ENCODE assay signal across 11 mouse cellular contexts in genomic region chr11:8958572-8958971, GRCm38 (mm10). TPM values are rescaled to one million over a fixed set of nuclear protein-coding genes. Genes with fewer than 3 reads are reported as not detected.
A peak's percentile ranks its signal among the peaks of the same experiment; 100 is the strongest.
DNase-seq lines count a peak whose midpoint lies in the region; ATAC-seq and TF ChIP-seq lines count a peak whose summit lies in the region.
"Had no signal": no experiment of that assay in that cellular context is flagged by ENCODE, and none has a peak within 500 bp of the region (broad histone marks: within the 10 kb centered on the region; RNA-seq: fewer than 3 reads in every experiment).

No protein-coding gene starts in this region.

- H3K36me3 ChIP-seq in forebrain, embryonic 15.5 days: no peaks in the 10 kb centered on the region
- no peaks in the 10 kb centered on the region for H3K36me3 ChIP-seq in forebrain, embryonic 13.5 days (ENCODE audit: poor library complexity, severe bottlenecking)
- H3K36me3 ChIP-seq in midbrain, postnatal 0 days (ENCODE audit: insufficient read depth, low read length): no peaks in the 10 kb centered on the region
- no peaks in the 10 kb centered on the region for H3K36me3 ChIP-seq in midbrain, embryonic 11.5 days (ENCODE audit: control insufficient read depth, insufficient read depth, low read length)
- H3K36me3 ChIP-seq: liver, embryonic 12.5 days had no signal

- 0 out of 2 replicates have a peak, but pooled peaks have one; percentile 23 for ATAC-seq in forebrain, embryonic 15.5 days (replicated peaks)
- no peak for ATAC-seq in forebrain, embryonic 13.5 days
- ATAC-seq in midbrain, postnatal 0 days (ENCODE audit: low FRiP score): no peak
- no peak for ATAC-seq in midbrain, embryonic 11.5 days (ENCODE audit: low FRiP score)
- ATAC-seq: liver, embryonic 12.5 days had no signal

- no peak overlapping the region for H3K4me3 ChIP-seq in forebrain, embryonic 15.5 days
- H3K4me3 ChIP-seq in forebrain, embryonic 13.5 days: no peak overlapping the region
- no peak overlapping the region for H3K4me3 ChIP-seq in midbrain, postnatal 0 days (ENCODE audit: low read depth, low read length)
- no peak overlapping the region for H3K4me3 ChIP-seq in midbrain, embryonic 11.5 days (ENCODE audit: low read depth, low read length)
- H3K4me3 ChIP-seq: liver, embryonic 12.5 days had no signal

- H3K9ac ChIP-seq in forebrain, embryonic 15.5 days (replicated peaks): no peak overlapping the region
- H3K9ac ChIP-seq in forebrain, embryonic 13.5 days: no peak overlapping the region
- no peak overlapping the region for H3K9ac ChIP-seq in midbrain, postnatal 0 days (replicated peaks; ENCODE audit: low read length, poor library complexity, severe bottlenecking)
- no peak overlapping the region for H3K9ac ChIP-seq in midbrain, embryonic 11.5 days (ENCODE audit: low read length)
- H3K9ac ChIP-seq: liver, embryonic 12.5 days had no signal

- TF ChIP-seq CTCF in midbrain, postnatal 0 days (IDR thresholded peaks at IDR 0.05): no peak

- no peak overlapping the region for H3K4me2 ChIP-seq in forebrain, embryonic 15.5 days (replicated peaks)
- no peak overlapping the region for H3K4me2 ChIP-seq in forebrain, embryonic 13.5 days
- H3K4me2 ChIP-seq in midbrain, postnatal 0 days (ENCODE audit: low read depth, low read length, poor library complexity, severe bottlenecking): no peak overlapping the region
- no peak overlapping the region for H3K4me2 ChIP-seq in midbrain, embryonic 11.5 days
- H3K4me2 ChIP-seq: liver, embryonic 12.5 days had no signal

- WGBS in forebrain, embryonic 15.5 days: 39% methylated on average over 10 of the region's 10 CpGs
- 35% methylated on average over 10 of the region's 10 CpGs for WGBS in forebrain, embryonic 13.5 days
- WGBS in midbrain, postnatal 0 days: 56% methylated on average over 10 of the region's 10 CpGs
- 68% methylated on average over 10 of the region's 10 CpGs for WGBS in midbrain, embryonic 11.5 days

- H3K4me1 ChIP-seq in forebrain, embryonic 15.5 days: 0 out of 2 replicates have a peak, but pooled peaks cover 4% of the 10 kb centered on the region
- peaks cover 3% of the 10 kb centered on the region; the same call in 1 of the 2 replicates for H3K4me1 ChIP-seq in forebrain, embryonic 13.5 days
- H3K4me1 ChIP-seq in midbrain, postnatal 0 days (ENCODE audit: insufficient read depth, low read length): 0 out of 2 replicates have a peak, but pooled peaks cover 3% of the 10 kb centered on the region
- no peaks in the 10 kb centered on the region for H3K4me1 ChIP-seq in midbrain, embryonic 11.5 days (ENCODE audit: control insufficient read depth, insufficient read depth, low read length)
- H3K4me1 ChIP-seq: liver, embryonic 12.5 days had no signal

- DNase-seq in midbrain, postnatal 0 days (ENCODE audit: low spot score): peak; percentile 50
- no peak for DNase-seq in midbrain, embryonic 11.5 days (ENCODE audit: low spot score, missing footprints)
- DNase-seq in layer of hippocampus, adult 9-11 months: peak; percentile 50
- peak; percentile 15 for DNase-seq in telencephalon, adult 2 months (ENCODE audit: low read depth, low spot score)
- DNase-seq in gastrocnemius, postnatal 25 days: no peak
- DNase-seq in thymus, postnatal 25 days: no peak
- DNase-seq: cerebellum, adult 11 months had no signal

- no peak overlapping the region; the same call in 1 of the 2 replicates for H3K27ac ChIP-seq in forebrain, embryonic 15.5 days (replicated peaks)
- H3K27ac ChIP-seq in forebrain, embryonic 13.5 days: no peak overlapping the region
- H3K27ac ChIP-seq in midbrain, postnatal 0 days (ENCODE audit: low read depth, low read length): peak overlapping the region; percentile 43; the same call in 1 of the 2 replicates
- no peak overlapping the region for H3K27ac ChIP-seq in midbrain, embryonic 11.5 days (ENCODE audit: low read depth, low read length)
- H3K27ac ChIP-seq: liver, embryonic 12.5 days had no signal

- H3K9me3 ChIP-seq in forebrain, embryonic 15.5 days: no peaks in the 10 kb centered on the region
- no peaks in the 10 kb centered on the region; the same call in 1 of the 2 replicates for H3K9me3 ChIP-seq in forebrain, embryonic 13.5 days (replicated peaks)
- H3K9me3 ChIP-seq in midbrain, postnatal 0 days (ENCODE audit: low read length): no peaks in the 10 kb centered on the region
- H3K9me3 ChIP-seq in midbrain, embryonic 11.5 days (ENCODE audit: control insufficient read depth, low read length): no peaks in the 10 kb centered on the region
- H3K9me3 ChIP-seq: liver, embryonic 12.5 days had no signal

- no peaks in the 10 kb centered on the region for H3K27me3 ChIP-seq in forebrain, embryonic 15.5 days
- no peaks in the 10 kb centered on the region for H3K27me3 ChIP-seq in forebrain, embryonic 13.5 days
- H3K27me3 ChIP-seq in midbrain, postnatal 0 days (ENCODE audit: insufficient read depth, low read length): no peaks in the 10 kb centered on the region
- no peaks in the 10 kb centered on the region for H3K27me3 ChIP-seq in midbrain, embryonic 11.5 days (ENCODE audit: control insufficient read depth, insufficient read depth, low read length)
- H3K27me3 ChIP-seq: liver, embryonic 12.5 days had no signal

RNA-seq across cellular contexts. Expression of gene Pkd1l1, which starts 14.5 kb away (rescaled TPM):
- 0.27 and 0.31 TPM in 2 replicates for polyA plus RNA-seq in forebrain, embryonic 15.5 days (2015; fragmentation: Nextera tagmentation; extraction: Ambion mirVana)
- 0.04 and 0.09 TPM in 2 replicates for polyA plus RNA-seq in forebrain, embryonic 13.5 days (2015; fragmentation: Nextera tagmentation; extraction: Ambion mirVana)
- 0.22 and 1.6 TPM in 2 replicates for total RNA-seq in midbrain, postnatal 0 days (2014; rRNA removed)
- 0.27 and 0.57 TPM in 2 replicates for polyA plus RNA-seq in midbrain, postnatal 0 days (2015; fragmentation: Nextera tagmentation; extraction: Ambion mirVana)
- not detected in 2 replicates for polyA plus RNA-seq in midbrain, embryonic 11.5 days (2014; fragmentation: Nextera tagmentation; extraction: Ambion mirVana)
- not detected for total RNA-seq in gastrocnemius, postnatal 25 days (2021)
- total RNA-seq: gastrocnemius, postnatal 4 days had no signal

RNA-seq across cellular contexts. Expression of gene Hus1, which starts 52.4 kb away (rescaled TPM):
- polyA plus RNA-seq in forebrain, embryonic 15.5 days (2015; fragmentation: Nextera tagmentation; extraction: Ambion mirVana): 9.3 and 10.0 TPM in 2 replicates
- polyA plus RNA-seq in forebrain, embryonic 13.5 days (2015; fragmentation: Nextera tagmentation; extraction: Ambion mirVana): 13.8 and 14.5 TPM in 2 replicates
- 17.0 and 18.9 TPM in 2 replicates for total RNA-seq in midbrain, postnatal 0 days (2014; rRNA removed)
- polyA plus RNA-seq in midbrain, postnatal 0 days (2015; fragmentation: Nextera tagmentation; extraction: Ambion mirVana): 7.2 and 8.7 TPM in 2 replicates
- 22.0 and 22.6 TPM in 2 replicates for polyA plus RNA-seq in midbrain, embryonic 11.5 days (2014; fragmentation: Nextera tagmentation; extraction: Ambion mirVana)
- total RNA-seq in gastrocnemius, postnatal 25 days (2021): 1 to 10 TPM; 7.4 to 8.0 TPM

Comparison
In these comparisons a context has a peak if more than half of its experiments do, and no peak if none do; other contexts are left out.
1. DNase-seq: peak in midbrain, postnatal 0 days (single experiment), layer of hippocampus, adult 9-11 months (single experiment) and telencephalon, adult 2 months (single experiment); none in midbrain, embryonic 11.5 days (single experiment), gastrocnemius, postnatal 25 days (single experiment) and thymus, postnatal 25 days (single experiment).